Mouse (Mus musculus) c-Kit-positive CD71-negative TER-119-negative erythroid progenitor cells, embryonic 14.5 days (primary cell): Measurements from ENCODE around the gene Pak1ip1.

Experiments
- DNase-seq: peaks from one replicate; pipeline ENCODE4 v3.0.0-alpha.2; 2013; ENCODE audit warnings: low read depth

Pak1ip1 gene

GRCm38 (mm10) chr13:41006244-41006643, 5.4 kb downstream of the Pak1ip1 start:
- no peak for DNase-seq

- DNase-seq: no peak
Measured at GRCm38 (mm10) chr13:41008271-41008670, 7.4 kb downstream of the Pak1ip1 start.

DNA sequence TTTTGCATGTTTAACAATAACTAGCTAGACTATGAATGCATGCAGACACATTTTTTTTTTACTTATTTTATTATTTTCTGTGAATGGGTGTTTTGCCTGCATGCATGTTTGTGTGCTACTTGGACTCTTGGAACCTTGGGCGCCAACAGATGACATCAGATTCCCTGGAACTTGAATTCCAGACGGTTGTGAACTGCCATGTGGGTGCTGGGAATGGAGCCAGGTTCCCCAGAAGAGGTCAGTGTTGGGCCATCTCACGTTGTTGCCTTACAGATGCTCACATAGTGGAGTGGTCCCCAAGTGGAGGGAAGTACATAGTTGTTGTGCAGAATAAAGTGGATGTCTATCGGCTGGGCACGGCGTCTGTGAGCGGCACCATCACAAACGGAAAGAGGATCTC, 8.1 kb downstream of the Pak1ip1 start:
- DNase-seq: no peak

GRCm38 (mm10) chr13:41015829-41016634, 15.2 kb downstream of the Pak1ip1 start, which contains the start of gene Tmem14c:
TSS of gene Tmem14c (plus strand) at chr13:41016292.
- peak; percentile 80 for DNase-seq

DNA sequence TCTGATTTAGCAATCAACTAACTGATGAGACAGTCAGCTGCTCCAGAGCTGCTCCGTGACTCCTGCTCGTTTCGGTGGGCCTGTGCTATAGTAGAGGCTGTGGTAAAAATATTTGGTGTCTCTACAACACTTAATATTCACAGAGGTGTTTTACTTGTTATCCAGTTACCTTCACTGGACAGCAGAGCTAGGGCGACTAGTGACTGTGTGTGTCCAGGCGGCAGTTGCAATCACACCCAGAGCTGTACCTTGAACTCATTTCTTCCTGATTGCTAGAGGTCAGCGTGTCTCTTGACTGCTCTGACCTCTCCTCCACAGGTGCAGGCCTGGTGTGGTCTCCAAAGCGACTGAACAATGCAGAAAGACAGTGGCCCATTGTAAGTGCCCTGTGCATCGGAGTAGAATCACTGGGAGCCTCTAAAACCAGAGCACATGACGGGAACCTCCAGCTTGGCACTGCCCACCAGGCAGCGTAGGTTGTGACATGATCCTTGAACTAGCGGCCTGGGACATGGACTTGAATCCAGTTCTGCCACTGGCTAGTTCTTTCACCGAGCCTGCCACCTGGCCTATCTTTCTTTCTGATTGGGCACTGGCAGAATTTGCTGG, 16.1 kb downstream of the Pak1ip1 start:
- DNase-seq: no peak

DNA sequence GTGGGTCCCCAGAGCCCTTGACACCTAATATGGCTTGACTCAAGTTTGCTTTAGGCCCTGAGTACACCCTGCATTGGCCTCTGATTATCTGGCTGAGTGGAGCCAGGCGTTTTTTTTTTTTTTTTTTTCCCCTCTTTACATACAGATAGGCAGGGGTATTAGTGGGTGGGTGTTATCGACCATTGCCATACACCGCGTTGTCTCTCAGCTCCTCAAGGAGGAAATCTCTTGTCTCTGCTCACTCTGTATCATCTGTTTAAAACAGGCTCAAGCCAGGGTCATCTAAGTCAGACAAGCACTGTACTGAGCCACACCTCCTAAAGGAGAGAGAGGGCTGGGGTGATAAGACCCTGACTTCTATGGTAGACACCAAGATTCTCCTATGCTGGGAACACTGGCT, 17.0 kb downstream of the Pak1ip1 start:
- DNase-seq: no peak

GRCm38 (mm10) chr13:41018236-41018635, 17.4 kb downstream of the Pak1ip1 start:
- no peak for DNase-seq

- no peak for DNase-seq
Measured at GRCm38 (mm10) chr13:41018756-41019591, 18.2 kb downstream of the Pak1ip1 start.

DNA sequence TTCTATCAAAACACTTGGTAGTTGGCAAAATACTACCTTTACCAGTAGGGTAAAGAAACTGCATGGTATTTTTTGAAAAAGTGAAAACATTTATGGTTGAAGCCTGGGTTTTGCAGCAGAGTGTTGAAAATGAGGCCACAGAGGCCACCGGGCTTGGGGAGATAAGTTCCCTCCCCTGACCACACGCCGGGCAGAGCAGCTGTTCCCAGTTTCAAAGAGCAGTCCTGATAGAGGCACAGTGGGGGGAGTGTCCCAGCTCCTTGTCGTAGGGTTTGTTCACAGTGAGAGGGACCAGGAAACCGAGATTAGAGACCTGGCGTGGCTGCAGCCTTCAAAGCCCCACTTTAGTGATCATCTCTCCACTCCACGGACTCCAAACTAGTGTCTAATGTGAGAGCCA, 19.7 kb downstream of the Pak1ip1 start:
- DNase-seq: no peak

- DNase-seq: no peak
Measured at GRCm38 (mm10) chr13:41021607-41022006, 20.8 kb downstream of the Pak1ip1 start.

- no peak for DNase-seq
Measured at GRCm38 (mm10) chr13:41022099-41022498, 21.3 kb downstream of the Pak1ip1 start.

DNA sequence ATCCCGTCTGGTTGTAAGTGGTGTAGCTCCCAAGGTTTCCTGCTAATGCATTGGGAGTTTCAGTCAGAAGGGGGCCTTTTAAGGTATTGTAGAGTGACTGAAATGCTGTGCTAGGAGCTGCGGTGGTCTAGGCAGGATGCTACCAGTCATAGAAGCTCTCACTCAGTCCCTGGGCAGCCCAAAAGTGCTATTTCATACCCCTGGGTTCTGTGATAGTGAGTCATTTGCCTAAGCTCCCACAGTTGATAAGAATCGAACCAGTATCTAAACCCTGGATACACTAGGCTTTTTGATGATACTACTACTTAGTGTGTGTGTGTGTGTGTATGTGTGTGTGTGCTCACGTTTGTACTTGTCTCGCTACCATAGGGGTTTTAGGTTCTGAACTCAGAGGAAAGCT, 29.3 kb downstream of the Pak1ip1 start:
- no peak for DNase-seq

GRCm38 (mm10) chr13:41042511-41042910, 41.7 kb downstream of the Pak1ip1 start:
- DNase-seq: no peak

DNA sequence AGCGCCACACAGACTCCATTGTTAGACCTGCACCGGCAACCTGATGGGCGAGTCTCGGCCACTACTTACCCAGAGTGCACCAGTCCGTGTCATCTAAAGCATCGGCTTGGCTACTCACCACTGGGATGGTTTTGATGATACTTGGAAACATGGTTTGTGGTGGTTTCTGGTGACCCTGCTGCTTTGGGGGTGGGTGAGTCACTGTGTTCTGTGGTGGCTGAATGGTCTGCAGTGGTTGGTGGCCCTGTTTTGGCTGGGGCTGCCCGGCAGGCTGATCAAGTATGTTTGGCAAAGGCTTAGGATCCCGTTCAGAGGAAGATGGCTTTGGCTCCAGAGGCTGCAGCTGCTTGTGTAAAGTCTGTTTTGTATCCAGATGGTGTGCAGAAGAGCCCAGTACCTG, 45.1 kb downstream of the Pak1ip1 start:
- DNase-seq: no peak

GRCm38 (mm10) chr13:41047280-41047679, 46.5 kb downstream of the Pak1ip1 start:
- no peak for DNase-seq

GRCm38 (mm10) chr13:41051965-41052364, 51.1 kb downstream of the Pak1ip1 start:
- DNase-seq: no peak
